Mouse (Mus musculus) spleen, postnatal 14 days (tissue): ENCODE measurements around the gene Sytl4.

Experiments used
- DNase-seq, 2 experiments: peaks; one replicate each; pipeline ENCODE4 v3.0.0; 2021 to 2022; ENCODE audit warnings: low spot score in 2 of 2

The Sytl4 gene

GRCm38 (mm10) chrX:133981231-133982002 is at the start of gene Sytl4:
Gene Sytl4 (minus strand): TSS chrX:133981812.
- DNase-seq, result no peak

- no peak for DNase-seq
Measured at GRCm38 (mm10) chrX:134020664-134021063, 39.1 kb upstream of the Sytl4 start.

GRCm38 (mm10) chrX:134019005-134019404 is 37.4 kb upstream of the Sytl4 start:
- DNase-seq, result peak; percentile 7 to 35

DNA sequence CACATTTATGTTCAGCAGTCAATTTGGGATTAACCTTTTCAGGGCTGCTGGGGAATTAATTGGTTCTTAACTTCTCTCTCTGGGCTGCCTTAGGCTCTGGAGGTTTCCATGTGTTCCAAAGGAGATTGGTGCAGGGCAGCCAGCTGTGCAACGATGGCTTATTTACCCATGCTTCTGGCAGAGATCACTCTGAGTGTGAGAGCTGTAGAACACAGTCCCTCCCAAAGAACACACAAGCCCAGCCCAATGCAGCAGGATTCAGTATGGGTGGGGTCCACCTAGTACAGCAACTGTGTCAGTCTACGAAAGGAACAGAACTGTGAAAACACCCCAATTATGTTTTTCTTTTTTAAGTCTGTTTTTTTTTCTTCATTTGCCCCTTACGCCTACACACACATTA is 14.3 kb upstream of the Sytl4 start:
- no peak for DNase-seq

GRCm38 (mm10) chrX:133964615-133965014 is 17.0 kb downstream of the Sytl4 start:
- no peak for DNase-seq

DNA sequence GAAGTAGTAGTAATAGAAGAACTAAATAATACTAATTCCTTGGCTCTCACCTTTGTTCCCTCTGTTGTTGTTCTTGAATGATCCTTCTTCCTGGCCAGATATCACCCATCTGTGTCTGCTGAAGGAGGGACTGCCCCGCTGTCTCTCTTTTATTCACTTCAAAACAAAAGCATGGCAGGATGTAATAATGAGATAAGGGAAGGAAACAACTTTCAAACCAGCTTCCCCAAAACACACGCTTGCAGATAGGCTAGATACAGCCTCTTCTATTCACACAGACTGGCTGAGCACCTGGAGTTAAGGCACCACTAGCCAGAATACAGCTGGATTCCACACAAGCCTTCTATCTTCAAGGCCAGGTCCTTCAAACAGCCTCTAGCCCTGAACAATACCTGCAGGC is 21.0 kb downstream of the Sytl4 start:
- DNase-seq, result no peak

GRCm38 (mm10) chrX:133954661-133955060 is 27.0 kb downstream of the Sytl4 start:
- DNase-seq, result no peak

DNA sequence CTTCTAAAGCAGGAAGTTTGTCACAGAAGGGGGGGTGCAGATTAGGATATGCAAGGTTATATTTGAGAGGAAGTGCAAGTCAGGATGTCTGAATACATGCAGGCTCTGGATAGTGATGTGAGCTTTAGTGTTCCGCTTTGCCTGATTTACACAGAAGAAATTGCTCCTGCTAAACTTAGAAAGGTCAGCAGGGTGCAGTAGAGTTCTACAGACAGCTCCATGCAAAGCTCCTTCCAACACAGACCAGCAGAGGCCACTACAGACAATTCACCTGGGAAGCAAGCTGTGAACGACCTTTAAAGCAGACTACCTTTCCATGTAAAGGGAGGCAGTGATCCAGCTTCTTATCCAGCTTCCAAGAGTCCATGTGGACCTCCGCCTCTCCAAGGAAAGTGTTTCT is 34.2 kb downstream of the Sytl4 start:
- peak in 1 of 2 experiments; percentile 13 for DNase-seq

DNA sequence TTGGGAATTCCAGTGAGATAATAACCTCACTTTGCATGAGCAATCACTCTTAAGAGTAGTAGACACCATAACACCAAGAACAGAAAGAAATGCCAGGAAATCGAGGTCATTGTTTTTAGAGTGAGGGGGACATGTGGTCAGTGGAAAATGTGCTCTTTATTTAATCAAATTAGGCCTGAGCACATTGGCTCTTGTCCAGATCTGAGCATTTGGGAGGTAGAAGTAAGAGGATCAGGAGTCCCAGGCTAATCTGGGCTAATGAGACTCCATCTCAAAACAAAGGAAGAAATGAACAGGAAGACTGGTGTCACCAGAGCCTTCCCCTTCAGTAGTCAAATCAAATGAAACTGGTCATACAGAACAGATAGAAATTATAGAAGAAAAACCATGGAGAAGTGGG is 42.1 kb downstream of the Sytl4 start:
- DNase-seq, result no peak

DNA sequence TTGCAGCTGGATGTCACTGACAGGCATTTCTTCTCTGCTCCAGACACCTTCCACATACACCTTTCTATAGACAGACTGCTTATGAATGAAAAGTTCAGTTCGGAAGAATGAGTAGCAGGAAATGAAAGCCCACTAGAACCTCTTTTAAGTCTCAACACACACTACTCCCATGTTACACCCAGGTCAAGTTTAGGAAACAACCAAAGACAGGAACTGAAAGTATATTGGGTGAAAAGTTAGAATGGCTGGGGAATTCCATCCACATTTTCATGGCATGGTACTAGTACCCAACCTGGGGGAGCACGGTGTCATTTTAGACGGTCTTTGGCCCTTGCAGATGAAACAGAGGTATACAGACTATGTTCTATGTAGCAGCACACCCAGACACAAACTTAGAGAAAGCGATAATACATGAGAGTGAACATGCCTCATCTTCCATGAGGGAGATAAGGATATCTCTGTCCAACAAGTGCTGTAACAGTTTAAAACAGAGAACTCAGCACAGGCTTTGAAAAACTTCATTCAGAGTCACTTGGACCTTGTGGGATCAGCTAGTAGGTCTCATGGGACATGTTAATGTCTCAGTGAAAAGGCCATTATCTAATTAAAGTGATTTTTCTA is 44.9 kb downstream of the Sytl4 start:
- DNase-seq, result no peak

GRCm38 (mm10) chrX:133931302-133932013 is 50.2 kb downstream of the Sytl4 start:
- DNase-seq, result no peak

- DNase-seq, result no peak
Measured at GRCm38 (mm10) chrX:133926760-133927159, 54.9 kb downstream of the Sytl4 start.

- no peak for DNase-seq
Measured at GRCm38 (mm10) chrX:133921187-133921586, 60.4 kb downstream of the Sytl4 start.

GRCm38 (mm10) chrX:133914219-133914618 is 67.4 kb downstream of the Sytl4 start:
- no peak for DNase-seq

DNA sequence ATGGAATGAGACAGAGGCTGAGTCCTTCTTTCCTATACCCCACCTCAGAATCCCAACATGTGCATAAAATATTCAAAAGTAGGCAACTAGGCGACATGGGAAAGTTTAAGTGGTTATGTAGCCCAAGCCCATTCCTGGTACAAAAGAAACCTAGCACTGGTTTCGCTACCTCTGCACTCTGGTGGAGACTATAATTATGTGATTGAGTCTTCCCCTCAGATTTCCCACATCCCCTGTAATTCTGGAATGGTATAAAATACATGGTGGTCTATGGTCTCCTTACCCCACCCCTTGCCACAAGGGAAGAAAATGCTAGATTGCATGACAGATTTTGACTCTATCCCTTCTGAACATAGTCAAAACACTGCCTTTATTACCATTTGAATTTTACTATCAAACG is 68.6 kb downstream of the Sytl4 start:
- no peak for DNase-seq

- DNase-seq, result no peak
Measured at GRCm38 (mm10) chrX:133911397-133912103, 70.1 kb downstream of the Sytl4 start.

GRCm38 (mm10) chrX:133908261-133908660 is 73.4 kb downstream of the Sytl4 start, which contains the start of gene Srpx2:
Gene Srpx2 (plus strand): TSS chrX:133908426.
- DNase-seq, result no peak

- peak; percentile 32 to 40 for DNase-seq
Measured at GRCm38 (mm10) chrX:133898014-133898542, 83.5 kb downstream of the Sytl4 start, which contains the start of gene Tspan6. Gene Tspan6 (minus strand): TSS chrX:133898429.

DNA sequence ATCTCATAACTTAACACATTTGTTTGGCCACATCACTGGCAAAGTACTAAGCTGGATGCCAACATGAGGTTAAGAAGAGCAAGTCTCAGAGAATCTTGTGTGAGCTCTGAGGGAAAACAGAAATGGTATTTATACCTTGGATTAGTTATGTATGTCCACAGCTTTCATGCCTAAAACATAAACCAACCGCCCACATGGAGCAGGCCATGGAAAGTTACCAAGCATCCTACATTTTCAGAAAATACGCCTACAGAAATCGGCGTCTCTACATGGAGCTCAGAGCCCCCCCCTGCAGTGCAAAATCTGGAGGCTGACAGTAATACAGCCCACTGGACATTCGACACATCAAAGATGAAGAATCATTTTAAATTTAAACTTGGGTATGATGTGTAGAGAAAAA is 93.5 kb downstream of the Sytl4 start:
- DNase-seq, result no peak

DNA sequence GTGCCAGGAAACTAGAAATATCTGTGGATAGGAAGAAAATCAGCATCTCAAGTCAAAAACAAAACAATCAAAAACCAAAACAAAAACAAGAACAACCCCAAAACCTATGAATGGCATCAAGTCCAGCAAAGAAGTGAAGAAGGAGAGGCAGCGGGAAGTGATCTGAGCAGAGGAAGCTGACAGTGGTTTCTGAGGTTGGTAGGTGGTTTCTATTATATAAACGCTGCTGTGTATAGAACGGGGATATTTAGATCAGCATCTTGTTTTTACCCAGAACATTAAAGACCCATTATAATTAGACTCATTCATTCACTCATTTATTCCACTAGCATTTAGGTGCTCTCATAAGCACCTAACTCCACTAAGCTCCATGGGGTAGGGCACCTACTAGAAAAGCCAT is 94.3 kb downstream of the Sytl4 start:
- no peak for DNase-seq
